Mouse (Mus musculus) layer of hippocampus, postnatal 10 days (tissue): ENCODE measurements at regions not wholly inside any gene's neighbourhood (a gene's known extent, or its start where the extent isn't known, plus 50 kb on each side); places are given as distances from the start of the nearest gene placed in this dataset.
"Not testable (repeated sequence)": the region's sequence is repeated elsewhere in the genome, so short reads cannot be mapped to it uniquely, and the experiment has no call there.

Source experiments
- DNase-seq, 2 experiments: peaks; one replicate each; pipeline ENCODE4 v3.0.0; 2021; ENCODE audit warnings: low spot score in 2 of 2

- DNase-seq: no peak
These were observed 92.7 kb downstream of the Nucb2 start for GRCm38 (mm10) chr7:116596914-116597313.

GRCm38 (mm10) chr7:116600340-116600739 is 96.2 kb downstream of the Nucb2 start:
- DNase-seq: no peak

- DNase-seq: no peak
These were observed 99.1 kb downstream of the Nucb2 start for GRCm38 (mm10) chr7:116603167-116603839.

GRCm38 (mm10) chr7:116603840-116604194 is 99.6 kb downstream of the Nucb2 start:
- DNase-seq: no peak

GRCm38 (mm10) chr7:116606255-116606654 is 102.1 kb downstream of the Nucb2 start:
- no peak for DNase-seq

GRCm38 (mm10) chr7:116606751-116607483 is 102.7 kb downstream of the Nucb2 start:
- DNase-seq: no peak

- DNase-seq: no peak
These were observed 103.6 kb downstream of the Nucb2 start for GRCm38 (mm10) chr7:116607628-116608225.

GRCm38 (mm10) chr7:116608350-116609085 is 104.3 kb downstream of the Nucb2 start:
- DNase-seq: peak; percentile 64 to 71

GRCm38 (mm10) chr7:116609406-116609805 is 105.2 kb downstream of the Nucb2 start:
- DNase-seq: no peak

- DNase-seq: no peak
These were observed 105.7 kb downstream of the Nucb2 start for GRCm38 (mm10) chr7:116609906-116610305.

- DNase-seq: peak; percentile 36 to 46
These were observed 111.8 kb downstream of the Nucb2 start for GRCm38 (mm10) chr7:116615984-116616383.

GRCm38 (mm10) chr7:116619636-116620035 is 115.5 kb downstream of the Nucb2 start:
- no peak for DNase-seq

GRCm38 (mm10) chr7:116620381-116620780 is 116.2 kb downstream of the Nucb2 start:
- DNase-seq: no peak

GRCm38 (mm10) chr7:116633210-116633609 is 129.0 kb downstream of the Nucb2 start:
- DNase-seq: no peak

- peak; percentile 70 to 78 for DNase-seq
These were observed 140.9 kb downstream of the Nucb2 start for GRCm38 (mm10) chr7:116644902-116645650.

GRCm38 (mm10) chr7:116654466-116654865 is 150.3 kb downstream of the Nucb2 start:
- no peak for DNase-seq

GRCm38 (mm10) chr7:116657040-116657439 is 152.9 kb downstream of the Nucb2 start:
- DNase-seq: not testable (repeated sequence)

GRCm38 (mm10) chr7:116665581-116665980 is 161.4 kb downstream of the Nucb2 start:
- DNase-seq: no peak

- DNase-seq: no peak
These were observed 170.2 kb downstream of the Nucb2 start for GRCm38 (mm10) chr7:116674199-116675019.

GRCm38 (mm10) chr7:116676696-116677095 is 172.5 kb downstream of the Nucb2 start:
- no peak for DNase-seq
